Mouse (Mus musculus) neural tube, embryonic 14.5 days (tissue): Measurements from ENCODE around the gene Rnf182. TPM values are rescaled to one million over a fixed set of nuclear protein-coding genes. Genes with fewer than 3 reads are reported as not detected.

Experiments used
- ATAC-seq: fragments of 200-750 bp; cut with Nextera tagmentation; 2 replicates; pipeline ENCODE4 v1.8.0; 2017; ENCODE audit warnings: low read depth, mild to moderate bottlenecking, moderate TSS enrichment, moderate library complexity
- H3K27ac ChIP-seq: fragments of 300-500 bp; sonication (generic); 2 replicates; pipeline ENCODE4 v1.5.1; 2014; ENCODE audit warnings: low read depth, mild to moderate bottlenecking, control low read depth, low read length, moderate library complexity, mixed read lengths
- H3K27me3 ChIP-seq: fragments of 300-500 bp; sonication (generic); 2 replicates; pipeline ENCODE4 v1.6.1; 2014; ENCODE audit warnings: low read length; ENCODE audit not compliant: control insufficient read depth, insufficient read depth
- H3K36me3 ChIP-seq: fragments of 300-500 bp; sonication (generic); 2 replicates; pipeline ENCODE4 v1.6.1; 2014; ENCODE audit warnings: low read length, mixed read lengths; ENCODE audit not compliant: control insufficient read depth, insufficient read depth
- H3K4me1 ChIP-seq: fragments of 300-500 bp; sonication (generic); 2 replicates; pipeline ENCODE4 v1.6.1; 2014; ENCODE audit warnings: low read length; ENCODE audit not compliant: control insufficient read depth, insufficient read depth
- H3K4me2 ChIP-seq: fragments of 300-500 bp; sonication (generic); 2 replicates; pipeline ENCODE4 v1.6.1; 2014; ENCODE audit warnings: mild to moderate bottlenecking, low read depth, low read length, control low read depth
- H3K4me3 ChIP-seq: fragments of 300-500 bp; sonication (generic); 2 replicates; pipeline ENCODE4 v1.5.1; 2014; ENCODE audit warnings: low read depth, low read length, control low read depth, mixed read lengths
- H3K9ac ChIP-seq: fragments of 300-500 bp; sonication (generic); replicated peaks from 2 replicates; pipeline ENCODE4 v1.6.1; 2014; ENCODE audit warnings: low read depth, mild to moderate bottlenecking, control low read depth, low read length, mixed read lengths
- H3K9me3 ChIP-seq: fragments of 300-500 bp; sonication (generic); 2 replicates; pipeline ENCODE4 v1.6.1; 2016; ENCODE audit warnings: low read length; ENCODE audit not compliant: control insufficient read depth
- WGBS: fragments of 180-500 bp; shearing (Covaris S2); extraction: QIAGEN DNeasy Blood & Tissue Kit; methylation state at CpG from one replicate; pipeline ENCODE4 v1.1.7; 2014; 5-methylcytosine and 5-hydroxymethylcytosine counted together
- polyA plus RNA-seq: library from polyadenylated mRNA; unstranded; fragments of >200 nt; fragmentation: Nextera tagmentation; extraction: Ambion mirVana; gene quantifications from 2 replicates; pipeline ENCODE4 v1.2.1, GENCODE M21; 2014

The Rnf182 gene
- polyA plus RNA-seq, 1 experiment from 2014 or later: 35.1 TPM

DNA sequence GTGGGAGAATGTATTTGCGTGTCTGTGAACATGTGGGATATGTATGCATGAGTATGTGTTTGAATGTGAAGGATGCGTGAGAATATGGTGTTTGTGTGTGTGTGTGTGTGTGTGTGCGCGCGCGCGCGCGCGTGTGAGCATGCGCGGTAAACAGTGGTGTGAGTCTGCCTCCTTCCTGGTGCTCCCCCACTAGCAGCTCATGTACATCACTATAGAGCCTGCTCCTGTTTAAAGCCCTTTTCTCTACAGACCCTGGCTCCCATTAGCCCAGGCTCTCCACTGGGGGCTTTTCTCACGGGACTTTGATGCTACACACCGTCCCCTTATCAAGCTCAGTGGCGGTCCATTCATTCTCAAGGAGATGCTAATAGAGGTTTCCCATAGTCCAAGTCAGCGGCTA, 32.5 kb upstream of the Rnf182 start:
- Histone ChIP-seq H3K4me2 (peak overlapping the region; percentile 32; the same call in 1 of the 2 replicates), H3K4me1 (no peaks in the 10 kb centered on the region), H3K9ac (no peak overlapping the region), H3K36me3 (no peaks in the 10 kb centered on the region), H3K9me3 (no peaks in the 10 kb centered on the region), H3K4me3 (no peak overlapping the region), H3K27me3 (no peaks in the 10 kb centered on the region), H3K27ac (no peak overlapping the region)
- no peak for ATAC-seq
- 42% methylated on average over 16 of the region's 16 CpGs for WGBS

GRCm38 (mm10) chr13:43583504-43583903, 32.0 kb upstream of the Rnf182 start:
- H3K9me3 ChIP-seq: no peaks in the 10 kb centered on the region

DNA sequence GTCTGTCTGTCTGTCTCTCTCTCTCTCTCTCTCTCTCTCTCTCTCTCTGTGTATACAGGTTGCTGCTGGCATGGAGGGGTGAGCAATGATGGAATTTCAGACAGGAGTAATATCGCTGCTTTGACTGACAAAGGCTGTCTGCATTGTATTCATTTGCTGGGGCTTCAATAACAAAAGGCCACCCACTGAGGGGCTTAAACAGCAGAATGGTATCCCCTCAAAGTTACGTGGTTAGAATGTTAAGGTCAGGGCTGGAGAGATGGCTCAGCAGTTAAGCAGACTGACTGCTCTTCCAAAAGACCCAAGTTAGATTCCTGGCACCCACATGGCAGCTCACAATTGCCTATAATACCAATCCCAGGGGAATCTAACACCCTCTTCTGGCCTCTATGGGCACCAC, 30.2 kb upstream of the Rnf182 start:
- 46% methylated on average over 2 of the region's 2 CpGs for WGBS
- Histone ChIP-seq H3K4me2 (no peak overlapping the region), H3K4me1 (no peaks in the 10 kb centered on the region), H3K36me3 (no peaks in the 10 kb centered on the region), H3K4me3 (no peak overlapping the region), H3K9ac (no peak overlapping the region), H3K9me3 (no peaks in the 10 kb centered on the region), H3K27ac (no peak overlapping the region), H3K27me3 (no peaks in the 10 kb centered on the region)
- no peak for ATAC-seq

More at GRCm38 (mm10) chr13:43583504-43583903, 32.0 kb upstream of the Rnf182 start:
- H3K4me3 ChIP-seq: no peak overlapping the region
- H3K36me3 ChIP-seq: no peaks in the 10 kb centered on the region
- WGBS: 66% methylated on average over 8 of the region's 8 CpGs
- no peaks in the 10 kb centered on the region for H3K27me3 ChIP-seq
- H3K4me2 ChIP-seq: no peak overlapping the region
- H3K4me1 ChIP-seq: no peaks in the 10 kb centered on the region
- H3K27ac ChIP-seq: no peak overlapping the region
- no peak overlapping the region for H3K9ac ChIP-seq
- no peak for ATAC-seq

DNA sequence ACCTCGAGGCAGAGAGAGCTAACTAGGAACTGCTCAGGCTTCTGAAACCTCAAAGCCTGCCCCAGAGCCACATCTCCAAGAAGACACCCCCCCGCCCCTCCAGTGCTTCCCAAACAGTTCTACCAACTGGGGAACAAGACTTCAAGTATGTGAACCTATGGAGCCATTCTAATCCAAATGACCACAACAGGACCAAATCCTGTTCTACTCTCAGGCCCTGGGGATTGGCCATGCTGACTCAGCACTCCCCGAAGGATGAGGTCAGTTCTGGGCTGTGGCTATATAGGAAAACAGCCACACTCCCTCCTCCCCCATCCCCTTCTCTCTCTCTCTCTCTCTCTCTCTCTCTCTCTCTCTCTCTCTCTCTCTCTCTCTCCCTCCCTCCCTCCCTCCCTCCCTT, 28.5 kb upstream of the Rnf182 start:
- H3K27ac ChIP-seq: no peak overlapping the region
- H3K9ac ChIP-seq: no peak overlapping the region
- H3K4me3 ChIP-seq: no peak overlapping the region
- ATAC-seq: no peak
- H3K9me3 ChIP-seq: no peaks in the 10 kb centered on the region
- H3K4me1 ChIP-seq: no peaks in the 10 kb centered on the region
- 84% methylated on average over 3 of the region's 3 CpGs for WGBS
- H3K36me3 ChIP-seq: no peaks in the 10 kb centered on the region
- no peaks in the 10 kb centered on the region for H3K27me3 ChIP-seq
- H3K4me2 ChIP-seq: no peak overlapping the region

GRCm38 (mm10) chr13:43587844-43588840, 27.4 kb upstream of the Rnf182 start:
- 84% methylated on average over 14 of the region's 14 CpGs for WGBS
- H3K27ac ChIP-seq: no peak overlapping the region
- H3K4me2 ChIP-seq: no peak overlapping the region
- H3K36me3 ChIP-seq: no peaks in the 10 kb centered on the region
- H3K27me3 ChIP-seq: no peaks in the 10 kb centered on the region
- no peak overlapping the region for H3K4me3 ChIP-seq
- ATAC-seq: no peak
- no peak overlapping the region for H3K9ac ChIP-seq
- H3K9me3 ChIP-seq: no peaks in the 10 kb centered on the region
- no peaks in the 10 kb centered on the region for H3K4me1 ChIP-seq

GRCm38 (mm10) chr13:43591828-43592680, 23.5 kb upstream of the Rnf182 start:
- Histone ChIP-seq H3K4me3 (no peak overlapping the region), H3K9me3 (no peaks in the 10 kb centered on the region), H3K27ac (no peak overlapping the region), H3K4me2 (no peak overlapping the region), H3K4me1 (no peaks in the 10 kb centered on the region), H3K36me3 (no peaks in the 10 kb centered on the region), H3K9ac (no peak overlapping the region), H3K27me3 (no peaks in the 10 kb centered on the region)
- ATAC-seq: no peak
- WGBS: 66% methylated on average over 28 of the region's 28 CpGs

DNA sequence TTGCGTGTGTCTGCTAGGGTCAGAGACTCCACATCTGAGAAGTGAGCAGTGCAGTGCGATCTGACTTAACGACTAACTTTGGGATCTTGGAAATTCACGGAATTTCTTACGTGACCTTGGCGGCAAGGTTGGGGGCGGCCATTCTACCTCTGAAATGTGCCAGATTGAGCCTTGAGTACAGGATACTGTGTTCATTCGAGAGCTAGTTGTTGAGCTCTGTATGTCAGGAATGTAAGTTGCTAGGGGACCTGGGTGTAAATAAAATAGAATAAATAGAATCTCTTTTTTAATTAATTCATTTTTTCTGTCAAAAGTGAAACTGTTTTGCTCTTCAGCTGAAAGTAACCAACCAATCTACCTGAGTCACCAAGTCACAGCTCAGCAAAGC, 22.8 kb upstream of the Rnf182 start:
- Histone ChIP-seq H3K27me3 (no peaks in the 10 kb centered on the region), H3K4me3 (no peak overlapping the region), H3K9ac (no peak overlapping the region), H3K27ac (no peak overlapping the region), H3K4me1 (no peaks in the 10 kb centered on the region), H3K9me3 (no peaks in the 10 kb centered on the region), H3K4me2 (no peak overlapping the region), H3K36me3 (no peaks in the 10 kb centered on the region)
- no peak for ATAC-seq
- 68% methylated on average over 8 of the region's 8 CpGs for WGBS

GRCm38 (mm10) chr13:43595896-43596295, 19.6 kb upstream of the Rnf182 start:
- Histone ChIP-seq H3K9ac (no peak overlapping the region), H3K27ac (no peak overlapping the region), H3K4me2 (no peak overlapping the region), H3K4me3 (no peak overlapping the region), H3K27me3 (no peaks in the 10 kb centered on the region), H3K36me3 (no peaks in the 10 kb centered on the region), H3K4me1 (no peaks in the 10 kb centered on the region), H3K9me3 (no peaks in the 10 kb centered on the region)
- 0 out of 2 replicates have a peak, but pooled peaks have one; percentile 38 for ATAC-seq
- WGBS: 63% methylated on average over 4 of the region's 4 CpGs

DNA sequence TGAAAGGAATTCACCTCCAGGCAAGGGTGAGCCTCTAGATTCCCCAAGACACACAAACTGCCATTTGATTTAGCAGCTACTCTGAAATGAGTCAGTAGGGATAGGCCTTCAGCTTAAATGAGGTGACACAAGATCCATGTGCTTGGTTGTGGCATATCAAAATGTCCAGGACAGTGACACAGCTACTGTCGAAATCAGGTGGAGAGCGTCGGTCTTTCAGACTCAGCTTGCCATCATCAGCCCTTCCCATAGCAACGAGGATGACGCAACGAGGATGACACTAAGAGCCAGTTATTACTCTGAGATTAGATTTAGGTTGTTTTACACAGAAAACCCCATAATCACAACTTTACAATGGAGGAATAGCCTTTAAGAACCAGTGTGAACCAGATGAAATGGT, 14.5 kb upstream of the Rnf182 start:
- 88% methylated on average over 6 of the region's 6 CpGs for WGBS
- Histone ChIP-seq H3K4me2 (no peak overlapping the region), H3K27ac (no peak overlapping the region), H3K27me3 (no peaks in the 10 kb centered on the region), H3K36me3 (no peaks in the 10 kb centered on the region), H3K9ac (no peak overlapping the region), H3K4me1 (no peaks in the 10 kb centered on the region), H3K4me3 (no peak overlapping the region), H3K9me3 (no peaks in the 10 kb centered on the region)
- ATAC-seq: no peak
